Mouse (Mus musculus) lung, embryonic 14.5 days (tissue): ENCODE results near the gene Ltbr. TPM values are rescaled to one million over a fixed set of nuclear protein-coding genes. Genes with fewer than 3 reads are reported as not detected.

Source experiments
- ATAC-seq: fragments of 200-750 bp; cut with Nextera tagmentation; 2 replicates; pipeline ENCODE4 v1.8.0; 2017; ENCODE audit warnings: mild to moderate bottlenecking, moderate TSS enrichment, moderate library complexity; ENCODE audit not compliant: insufficient read depth
- DNase-seq: peaks from one replicate; pipeline ENCODE4 v3.0.0-alpha.2; 2015
- H3K27ac ChIP-seq: fragments of 300-500 bp; sonication (generic); 2 replicates; pipeline ENCODE4 v1.5.1; 2014; ENCODE audit warnings: low read depth, mild to moderate bottlenecking, moderate library complexity
- H3K27me3 ChIP-seq: fragments of 300-500 bp; sonication (generic); 2 replicates; pipeline ENCODE4 v1.6.1; 2014; ENCODE audit warnings: low read length, control low read depth; ENCODE audit not compliant: insufficient read depth
- H3K36me3 ChIP-seq: fragments of 300-500 bp; sonication (generic); 2 replicates; pipeline ENCODE4 v1.6.1; 2014; ENCODE audit warnings: control low read depth; ENCODE audit not compliant: insufficient read depth
- H3K4me1 ChIP-seq: fragments of 300-500 bp; sonication (generic); 2 replicates; pipeline ENCODE4 v1.6.1; 2014; ENCODE audit warnings: antibody characterized with exemption, control low read depth; ENCODE audit not compliant: insufficient read depth
- H3K4me2 ChIP-seq: fragments of 300-500 bp; sonication (generic); 2 replicates; pipeline ENCODE4 v1.6.1; 2014; ENCODE audit warnings: mild to moderate bottlenecking
- H3K4me3 ChIP-seq: fragments of 300-500 bp; sonication (generic); 2 replicates; pipeline ENCODE4 v1.5.1; 2014; ENCODE audit warnings: low read depth, low read length
- H3K9ac ChIP-seq: fragments of 300-500 bp; sonication (generic); 2 replicates; pipeline ENCODE4 v1.6.1; 2014
- H3K9me3 ChIP-seq: fragments of 300-500 bp; sonication (generic); 2 replicates; pipeline ENCODE4 v1.6.1; 2016; ENCODE audit warnings: low read depth, low read length, control low read depth
- CTCF ChIP-seq: IDR thresholded peaks from 2 replicates; pipeline ENCODE4 v1.5.1; 2016; ENCODE audit warnings: antibody characterized with exemption, low read depth
- WGBS: fragments of 180-500 bp; shearing (Covaris S2); extraction: QIAGEN DNeasy Blood & Tissue Kit; methylation state at CpG from one replicate; pipeline ENCODE4 v1.1.7; 2014; 5-methylcytosine and 5-hydroxymethylcytosine counted together
- polyA plus RNA-seq: library from polyadenylated mRNA; unstranded; fragments of >200 nt; fragmentation: Nextera tagmentation; extraction: Ambion mirVana; gene quantifications from 2 replicates; pipeline ENCODE4 v1.2.1, GENCODE M21; 2014

Ltbr gene
- polyA plus RNA-seq, 1 experiment from 2014 or later = 81.7 TPM

- ATAC-seq (no peak), DNase-seq (no peak)
- Histone ChIP-seq H3K27me3 (no peaks in the 10 kb centered on the region), H3K4me3 (no peak overlapping the region), H3K4me2 (no peak overlapping the region), H3K36me3 (no peaks in the 10 kb centered on the region), H3K9ac (no peak overlapping the region), H3K9me3 (no peaks in the 10 kb centered on the region), H3K4me1 (peaks cover 6% of the 10 kb centered on the region; the same call in 1 of the 2 replicates), H3K27ac (no peak overlapping the region)
- no peak for TF ChIP-seq CTCF
- WGBS = 48% methylated on average over 1 of the region's 1 CpGs
Observed at GRCm38 (mm10) chr6:125345625-125346024, 31.9 kb upstream of the Ltbr start.

- Histone ChIP-seq H3K9ac (no peak overlapping the region), H3K4me2 (no peak overlapping the region), H3K4me1 (peaks cover 6% of the 10 kb centered on the region; the same call in 1 of the 2 replicates), H3K27me3 (no peaks in the 10 kb centered on the region), H3K36me3 (no peaks in the 10 kb centered on the region), H3K9me3 (no peaks in the 10 kb centered on the region), H3K27ac (no peak overlapping the region), H3K4me3 (no peak overlapping the region)
- TF ChIP-seq CTCF = no peak
- ATAC-seq (no peak), DNase-seq (no peak)
- 51% methylated on average over 4 of the region's 4 CpGs for WGBS
Observed at GRCm38 (mm10) chr6:125344866-125345265, 31.2 kb upstream of the Ltbr start.

GRCm38 (mm10) chr6:125344084-125344483 lies 30.4 kb upstream of the Ltbr start:
- DNase-seq (peak; percentile 65), ATAC-seq (peak; percentile 47; the same call in 1 of the 2 replicates)
- H3K36me3 ChIP-seq = no peaks in the 10 kb centered on the region
- H3K4me2 ChIP-seq = no peak overlapping the region
- H3K4me3 ChIP-seq = no peak overlapping the region
- 13% methylated on average over 8 of the region's 8 CpGs for WGBS
- peak overlapping the region; percentile 23; the same call in 1 of the 2 replicates for H3K9ac ChIP-seq
- H3K27ac ChIP-seq = peak overlapping the region; percentile 20; the same call in 1 of the 2 replicates
- H3K27me3 ChIP-seq = no peaks in the 10 kb centered on the region
- H3K9me3 ChIP-seq = no peaks in the 10 kb centered on the region
- H3K4me1 ChIP-seq = peaks cover 4% of the 10 kb centered on the region; the same call in 1 of the 2 replicates
- TF ChIP-seq CTCF = no peak

- no peaks in the 10 kb centered on the region for H3K27me3 ChIP-seq
- H3K9me3 ChIP-seq = no peaks in the 10 kb centered on the region
- no peak for TF ChIP-seq CTCF
- H3K4me3 ChIP-seq = no peak overlapping the region
- H3K36me3 ChIP-seq = no peaks in the 10 kb centered on the region
- no peak overlapping the region for H3K27ac ChIP-seq
- no peaks in the 10 kb centered on the region; the same call in 1 of the 2 replicates for H3K4me1 ChIP-seq
- H3K4me2 ChIP-seq = no peak overlapping the region
- DNase-seq (no peak), ATAC-seq (no peak)
- 70% methylated on average over 3 of the region's 3 CpGs for WGBS
- H3K9ac ChIP-seq = no peak overlapping the region
Observed at GRCm38 (mm10) chr6:125342198-125342597, 28.5 kb upstream of the Ltbr start.

GRCm38 (mm10) chr6:125340244-125340643 lies 26.6 kb upstream of the Ltbr start:
- Histone ChIP-seq H3K27ac (peak overlapping the region; percentile 77), H3K9ac (no peak overlapping the region), H3K9me3 (no peaks in the 10 kb centered on the region), H3K4me1 (no peaks in the 10 kb centered on the region; the same call in 1 of the 2 replicates), H3K4me3 (no peak overlapping the region), H3K36me3 (no peaks in the 10 kb centered on the region), H3K27me3 (no peaks in the 10 kb centered on the region), H3K4me2 (no peak overlapping the region)
- peak; percentile 45 for DNase-seq
- 66% methylated on average over 5 of the region's 5 CpGs for WGBS
- no peak for TF ChIP-seq CTCF
- no peak for ATAC-seq

GRCm38 (mm10) chr6:125338791-125339660 lies 25.3 kb upstream of the Ltbr start:
- WGBS = 58% methylated on average over 9 of the region's 9 CpGs
- Histone ChIP-seq H3K4me3 (no peak overlapping the region), H3K36me3 (no peaks in the 10 kb centered on the region), H3K9me3 (no peaks in the 10 kb centered on the region), H3K9ac (no peak overlapping the region), H3K4me1 (no peaks in the 10 kb centered on the region; the same call in 1 of the 2 replicates), H3K27ac (peak overlapping the region; percentile 77), H3K27me3 (no peaks in the 10 kb centered on the region), H3K4me2 (no peak overlapping the region)
- no peak for TF ChIP-seq CTCF
- no peak for DNase-seq
- no peak for ATAC-seq

- Histone ChIP-seq H3K4me2 (no peak overlapping the region), H3K4me3 (no peak overlapping the region), H3K9ac (no peak overlapping the region), H3K27me3 (no peaks in the 10 kb centered on the region), H3K27ac (no peak overlapping the region), H3K4me1 (peaks cover 8% of the 10 kb centered on the region; the same call in 1 of the 2 replicates), H3K36me3 (no peaks in the 10 kb centered on the region), H3K9me3 (no peaks in the 10 kb centered on the region)
- 71% methylated on average over 2 of the region's 2 CpGs for WGBS
- ATAC-seq (no peak), DNase-seq (peak; percentile 24)
- no peak for TF ChIP-seq CTCF
Observed at GRCm38 (mm10) chr6:125334356-125334755, 20.7 kb upstream of the Ltbr start.
